Mouse (Mus musculus): ENCODE results near the gene Asb8. TPM values are rescaled to one million over a fixed set of nuclear protein-coding genes. Genes with fewer than 3 reads are reported as not detected.

The Asb8 gene
- polyA plus RNA-seq, 1 experiment from 2014 or later, result 51.1 TPM

- Histone ChIP-seq H3K4me1 (replicated peaks; ENCODE audit: control insufficient read depth, insufficient read depth, low read length) (no peaks in the 10 kb centered on the region), H3K9me3 (ENCODE audit: control insufficient read depth, low read length) (no peaks in the 10 kb centered on the region), H3K4me3 (replicated peaks; ENCODE audit: low read length) (no peak overlapping the region), H3K36me3 (ENCODE audit: control insufficient read depth, insufficient read depth) (peaks cover 41% of the 10 kb centered on the region), H3K27me3 (replicated peaks; ENCODE audit: control insufficient read depth, insufficient read depth, low read length) (no peaks in the 10 kb centered on the region), H3K27ac (ENCODE audit: low read length) (no peak overlapping the region), H3K9ac (replicated peaks; ENCODE audit: low read depth, low read length) (no peak overlapping the region), H3K4me2 (ENCODE audit: low read length) (no peak overlapping the region)
- 94% methylated on average over 3 of the region's 3 CpGs for WGBS
- ATAC-seq, result no peak
These were observed 32.0 kb downstream of the Asb8 start for GRCm38 (mm10) chr15:98133471-98133870.

GRCm38 (mm10) chr15:98131942-98132655, 33.3 kb downstream of the Asb8 start:
- no peaks in the 10 kb centered on the region for H3K27me3 ChIP-seq (replicated peaks; ENCODE audit: control insufficient read depth, insufficient read depth, low read length)
- H3K9me3 ChIP-seq (ENCODE audit: control insufficient read depth, low read length), result no peaks in the 10 kb centered on the region
- peaks cover 46% of the 10 kb centered on the region for H3K36me3 ChIP-seq (ENCODE audit: control insufficient read depth, insufficient read depth)
- H3K4me1 ChIP-seq (replicated peaks; ENCODE audit: control insufficient read depth, insufficient read depth, low read length), result no peaks in the 10 kb centered on the region
- H3K4me2 ChIP-seq (ENCODE audit: low read length), result no peak overlapping the region
- no peak overlapping the region for H3K4me3 ChIP-seq (replicated peaks; ENCODE audit: low read length)
- H3K27ac ChIP-seq (ENCODE audit: low read length), result no peak overlapping the region
- ATAC-seq, result no peak
- H3K9ac ChIP-seq (replicated peaks; ENCODE audit: low read depth, low read length), result no peak overlapping the region
- WGBS, result 91% methylated on average over 15 of the region's 15 CpGs

GRCm38 (mm10) chr15:98131451-98131850, 34.0 kb downstream of the Asb8 start:
- H3K4me3 ChIP-seq (replicated peaks; ENCODE audit: low read length), result no peak overlapping the region
- no peaks in the 10 kb centered on the region for H3K4me1 ChIP-seq (replicated peaks; ENCODE audit: control insufficient read depth, insufficient read depth, low read length)
- H3K9me3 ChIP-seq (ENCODE audit: control insufficient read depth, low read length), result no peaks in the 10 kb centered on the region
- WGBS, result 92% methylated on average over 7 of the region's 7 CpGs
- no peak overlapping the region for H3K4me2 ChIP-seq (ENCODE audit: low read length)
- H3K36me3 ChIP-seq (ENCODE audit: control insufficient read depth, insufficient read depth), result peaks cover 43% of the 10 kb centered on the region
- no peak overlapping the region for H3K9ac ChIP-seq (replicated peaks; ENCODE audit: low read depth, low read length)
- H3K27me3 ChIP-seq (replicated peaks; ENCODE audit: control insufficient read depth, insufficient read depth, low read length), result no peaks in the 10 kb centered on the region
- ATAC-seq, result no peak
- H3K27ac ChIP-seq (ENCODE audit: low read length), result no peak overlapping the region

- Histone ChIP-seq H3K4me2 (ENCODE audit: low read length) (no peak overlapping the region), H3K27ac (ENCODE audit: low read length) (no peak overlapping the region), H3K9ac (replicated peaks; ENCODE audit: low read depth, low read length) (no peak overlapping the region), H3K4me3 (replicated peaks; ENCODE audit: low read length) (no peak overlapping the region), H3K36me3 (ENCODE audit: control insufficient read depth, insufficient read depth) (peaks cover 39% of the 10 kb centered on the region), H3K27me3 (replicated peaks; ENCODE audit: control insufficient read depth, insufficient read depth, low read length) (no peaks in the 10 kb centered on the region), H3K9me3 (ENCODE audit: control insufficient read depth, low read length) (no peaks in the 10 kb centered on the region), H3K4me1 (replicated peaks; ENCODE audit: control insufficient read depth, insufficient read depth, low read length) (no peaks in the 10 kb centered on the region)
- ATAC-seq, result no peak
- 92% methylated on average over 4 of the region's 4 CpGs for WGBS
These were observed 34.4 kb downstream of the Asb8 start for GRCm38 (mm10) chr15:98131001-98131400.

GRCm38 (mm10) chr15:98120831-98121230, 44.6 kb downstream of the Asb8 start:
- 93% methylated on average over 20 of the region's 20 CpGs for WGBS

GRCm38 (mm10) chr15:98119363-98119762, 46.1 kb downstream of the Asb8 start:
- no peak overlapping the region for H3K4me2 ChIP-seq (ENCODE audit: low read length)
- H3K4me3 ChIP-seq (replicated peaks; ENCODE audit: low read length), result no peak overlapping the region
- WGBS, result 92% methylated on average over 12 of the region's 12 CpGs
- no peaks in the 10 kb centered on the region for H3K27me3 ChIP-seq (replicated peaks; ENCODE audit: control insufficient read depth, insufficient read depth, low read length)
- no peak overlapping the region for H3K27ac ChIP-seq (ENCODE audit: low read length)
- H3K9ac ChIP-seq (replicated peaks; ENCODE audit: low read depth, low read length), result no peak overlapping the region
- ATAC-seq, result no peak
- no peaks in the 10 kb centered on the region for H3K9me3 ChIP-seq (ENCODE audit: control insufficient read depth, low read length)
- peaks cover 31% of the 10 kb centered on the region for H3K36me3 ChIP-seq (ENCODE audit: control insufficient read depth, insufficient read depth)
- no peaks in the 10 kb centered on the region for H3K4me1 ChIP-seq (replicated peaks; ENCODE audit: control insufficient read depth, insufficient read depth, low read length)

More at GRCm38 (mm10) chr15:98120831-98121230, 44.6 kb downstream of the Asb8 start:
- no peak for ATAC-seq
- no peaks in the 10 kb centered on the region for H3K27me3 ChIP-seq (replicated peaks; ENCODE audit: control insufficient read depth, insufficient read depth, low read length)
- H3K9me3 ChIP-seq (ENCODE audit: control insufficient read depth, low read length), result no peaks in the 10 kb centered on the region
- H3K4me1 ChIP-seq (replicated peaks; ENCODE audit: control insufficient read depth, insufficient read depth, low read length), result no peaks in the 10 kb centered on the region
- H3K4me3 ChIP-seq (replicated peaks; ENCODE audit: low read length), result no peak overlapping the region
- H3K27ac ChIP-seq (ENCODE audit: low read length), result no peak overlapping the region
- H3K4me2 ChIP-seq (ENCODE audit: low read length), result no peak overlapping the region
- H3K36me3 ChIP-seq (ENCODE audit: control insufficient read depth, insufficient read depth), result peaks cover 36% of the 10 kb centered on the region
- H3K9ac ChIP-seq (replicated peaks; ENCODE audit: low read depth, low read length), result no peak overlapping the region

- Histone ChIP-seq H3K4me2 (ENCODE audit: low read length) (no peak overlapping the region), H3K9ac (replicated peaks; ENCODE audit: low read depth, low read length) (no peak overlapping the region), H3K36me3 (ENCODE audit: control insufficient read depth, insufficient read depth) (peaks cover 15% of the 10 kb centered on the region), H3K27me3 (replicated peaks; ENCODE audit: control insufficient read depth, insufficient read depth, low read length) (no peaks in the 10 kb centered on the region), H3K27ac (ENCODE audit: low read length) (no peak overlapping the region), H3K4me1 (replicated peaks; ENCODE audit: control insufficient read depth, insufficient read depth, low read length) (no peaks in the 10 kb centered on the region), H3K4me3 (replicated peaks; ENCODE audit: low read length) (no peak overlapping the region), H3K9me3 (ENCODE audit: control insufficient read depth, low read length) (no peaks in the 10 kb centered on the region)
- no peak for ATAC-seq
- WGBS, result 86% methylated on average over 5 of the region's 5 CpGs
These were observed 49.1 kb downstream of the Asb8 start for GRCm38 (mm10) chr15:98116287-98116686.

- H3K4me1 ChIP-seq (replicated peaks; ENCODE audit: control insufficient read depth, insufficient read depth, low read length), result no peaks in the 10 kb centered on the region
- peaks cover 9% of the 10 kb centered on the region for H3K36me3 ChIP-seq (ENCODE audit: control insufficient read depth, insufficient read depth)
- H3K27ac ChIP-seq (ENCODE audit: low read length), result no peak overlapping the region
- H3K4me3 ChIP-seq (replicated peaks; ENCODE audit: low read length), result no peak overlapping the region
- WGBS, result 94% methylated on average over 9 of the region's 9 CpGs
- no peak overlapping the region for H3K9ac ChIP-seq (replicated peaks; ENCODE audit: low read depth, low read length)
- H3K27me3 ChIP-seq (replicated peaks; ENCODE audit: control insufficient read depth, insufficient read depth, low read length), result no peaks in the 10 kb centered on the region
- H3K4me2 ChIP-seq (ENCODE audit: low read length), result no peak overlapping the region
- H3K9me3 ChIP-seq (ENCODE audit: control insufficient read depth, low read length), result no peaks in the 10 kb centered on the region
- no peak for ATAC-seq
These were observed 49.7 kb downstream of the Asb8 start for GRCm38 (mm10) chr15:98115779-98116163.

- WGBS, result 90% methylated on average over 10 of the region's 10 CpGs
- Histone ChIP-seq H3K9ac (replicated peaks; ENCODE audit: low read depth, low read length) (no peak overlapping the region), H3K36me3 (ENCODE audit: control insufficient read depth, insufficient read depth) (peaks cover 7% of the 10 kb centered on the region)
These were observed 50.3 kb downstream of the Asb8 start for GRCm38 (mm10) chr15:98114852-98115778.

More at GRCm38 (mm10) chr15:98114852-98115778, 50.3 kb downstream of the Asb8 start:
- no peak for ATAC-seq
- no peak overlapping the region for H3K27ac ChIP-seq (ENCODE audit: low read length)
- H3K4me2 ChIP-seq (ENCODE audit: low read length), result no peak overlapping the region
- no peak overlapping the region for H3K4me3 ChIP-seq (replicated peaks; ENCODE audit: low read length)
- H3K4me1 ChIP-seq (replicated peaks; ENCODE audit: control insufficient read depth, insufficient read depth, low read length), result peaks cover 3% of the 10 kb centered on the region
- no peaks in the 10 kb centered on the region for H3K27me3 ChIP-seq (replicated peaks; ENCODE audit: control insufficient read depth, insufficient read depth, low read length)
- no peaks in the 10 kb centered on the region for H3K9me3 ChIP-seq (ENCODE audit: control insufficient read depth, low read length)

Data from forebrain, embryonic 16.5 days (tissue).